Mouse (Mus musculus) limb, embryonic 13.5 days (tissue): ENCODE measurements around the gene 1700067K01Rik. TPM values are rescaled to one million over a fixed set of nuclear protein-coding genes. Genes with fewer than 3 reads are reported as not detected.
A peak's percentile ranks its signal among the peaks of the same experiment; 100 is the strongest.

Experiments used
- ATAC-seq: fragments of 200-750 bp; cut with Nextera tagmentation; 2 replicates; pipeline ENCODE4 v1.8.0; 2017; ENCODE audit warnings: low read depth, moderate number of reproducible peaks, moderate TSS enrichment; ENCODE audit not compliant: low FRiP score
- H3K27ac ChIP-seq: fragments of 300-500 bp; sonication (generic); 2 replicates; pipeline ENCODE4 v1.5.1; 2015; ENCODE audit warnings: inconsistent platforms, mild to moderate bottlenecking, moderate library complexity
- H3K27me3 ChIP-seq: fragments of 300-500 bp; sonication (generic); 2 replicates; pipeline ENCODE4 v1.6.1; 2015; ENCODE audit warnings: mild to moderate bottlenecking, inconsistent platforms
- H3K36me3 ChIP-seq: fragments of 300-500 bp; sonication (generic); 2 replicates; pipeline ENCODE4 v1.6.1; 2015; ENCODE audit warnings: inconsistent platforms, mild to moderate bottlenecking, moderate library complexity
- H3K4me1 ChIP-seq: fragments of 300-500 bp; sonication (generic); 2 replicates; pipeline ENCODE4 v1.6.1; 2015; ENCODE audit warnings: inconsistent platforms
- H3K4me2 ChIP-seq: fragments of 300-500 bp; sonication (generic); replicated peaks from 2 replicates; pipeline ENCODE4 v1.6.1; 2015; ENCODE audit warnings: inconsistent platforms, mild to moderate bottlenecking, moderate library complexity
- H3K4me3 ChIP-seq: fragments of 300-500 bp; sonication (generic); 2 replicates; pipeline ENCODE4 v1.5.1; 2015; ENCODE audit warnings: moderate library complexity, mild to moderate bottlenecking, inconsistent platforms
- H3K9ac ChIP-seq: fragments of 300-500 bp; sonication (generic); 2 replicates; pipeline ENCODE4 v1.6.1; 2015; ENCODE audit warnings: mild to moderate bottlenecking, inconsistent platforms
- H3K9me3 ChIP-seq: fragments of 300-500 bp; sonication (generic); 2 replicates; pipeline ENCODE4 v1.6.1; 2016; ENCODE audit warnings: inconsistent platforms
- WGBS: fragments of 180-500 bp; shearing (Covaris S2); methylation state at CpG from one replicate; pipeline ENCODE4 v1.1.7; 2015; 5-methylcytosine and 5-hydroxymethylcytosine counted together
- microRNA counts: library from miRNA; unstranded; fragments of <30 nt; microRNA quantifications from one replicate; lab custom pipeline; 2016
- microRNA-seq: library from miRNA; unstranded; fragments of <30 nt; microRNA quantifications from one replicate; pipeline ENCODE4, GENCODE M21; 2016
- polyA plus RNA-seq: library from polyadenylated mRNA; unstranded; fragments of >200 nt; fragmentation: Nextera tagmentation; extraction: Ambion mirVana; gene quantifications from 2 replicates; pipeline ENCODE4 v1.2.1, GENCODE M21; 2015

The 1700067K01Rik gene
- polyA plus RNA-seq, 1 experiment from 2014 or later = 1.3 TPM

DNA sequence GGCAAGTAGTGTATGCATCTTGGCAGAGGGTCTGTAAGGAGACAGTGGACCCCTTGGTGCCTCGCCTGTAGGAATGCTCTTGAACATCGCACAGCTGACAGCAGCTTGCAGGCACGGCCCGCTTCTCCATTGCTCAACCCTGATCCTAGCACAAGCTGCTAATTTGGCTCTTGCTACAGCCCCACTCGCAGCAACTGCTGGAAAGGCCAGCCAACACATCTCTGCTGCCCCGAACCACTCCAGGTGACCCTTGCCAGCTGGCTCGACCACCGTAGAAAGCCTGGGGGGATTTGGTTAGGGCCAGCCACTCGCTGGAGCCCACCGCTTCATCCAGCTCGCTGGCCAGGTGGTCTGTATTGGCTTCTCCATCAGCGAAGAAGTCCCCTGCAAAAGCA is 41.6 kb downstream of the 1700067K01Rik start:
- Histone ChIP-seq H3K27me3 (peaks cover 84% of the 10 kb centered on the region), H3K9me3 (no peaks in the 10 kb centered on the region)
- no peak for ATAC-seq

DNA sequence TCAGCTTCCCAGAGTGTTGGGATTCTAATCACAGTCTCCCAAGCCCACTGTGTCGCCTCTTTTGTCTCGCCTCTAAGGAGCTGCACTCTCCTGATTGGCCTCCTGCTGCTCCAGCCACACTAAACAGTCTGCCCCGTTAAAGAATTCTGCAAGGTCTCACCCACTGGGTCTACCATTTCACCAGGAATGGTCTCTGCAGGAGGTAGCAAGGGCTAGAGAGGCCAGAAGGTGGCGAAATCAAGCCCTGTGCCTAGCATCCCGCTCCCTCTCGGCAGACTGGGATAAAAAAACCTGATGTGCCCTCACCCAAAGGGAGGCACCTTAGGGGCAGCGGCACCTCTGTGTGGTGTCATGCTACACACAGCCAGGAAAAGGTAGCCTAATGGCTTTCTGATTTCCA is 42.8 kb downstream of the 1700067K01Rik start:
- no peak overlapping the region for H3K27ac ChIP-seq
- H3K27me3 ChIP-seq = peaks cover 82% of the 10 kb centered on the region
- no peak overlapping the region for H3K9ac ChIP-seq
- WGBS = 8% methylated on average over 7 of the region's 7 CpGs
- no peak overlapping the region for H3K4me2 ChIP-seq
- no peak overlapping the region for H3K4me3 ChIP-seq
- H3K4me1 ChIP-seq = peaks cover 22% of the 10 kb centered on the region
- H3K9me3 ChIP-seq = no peaks in the 10 kb centered on the region
- no peak for ATAC-seq
- no peaks in the 10 kb centered on the region for H3K36me3 ChIP-seq

More for the DNA sequence above, 41.6 kb downstream of the 1700067K01Rik start:
- H3K4me2 ChIP-seq = peak overlapping the region; percentile 76
- H3K27ac ChIP-seq = no peak overlapping the region
- WGBS = 27% methylated on average over 12 of the region's 12 CpGs
- no peaks in the 10 kb centered on the region for H3K36me3 ChIP-seq
- H3K4me1 ChIP-seq = peaks cover 16% of the 10 kb centered on the region
- H3K9ac ChIP-seq = no peak overlapping the region
- H3K4me3 ChIP-seq = peak overlapping the region; percentile 44

DNA sequence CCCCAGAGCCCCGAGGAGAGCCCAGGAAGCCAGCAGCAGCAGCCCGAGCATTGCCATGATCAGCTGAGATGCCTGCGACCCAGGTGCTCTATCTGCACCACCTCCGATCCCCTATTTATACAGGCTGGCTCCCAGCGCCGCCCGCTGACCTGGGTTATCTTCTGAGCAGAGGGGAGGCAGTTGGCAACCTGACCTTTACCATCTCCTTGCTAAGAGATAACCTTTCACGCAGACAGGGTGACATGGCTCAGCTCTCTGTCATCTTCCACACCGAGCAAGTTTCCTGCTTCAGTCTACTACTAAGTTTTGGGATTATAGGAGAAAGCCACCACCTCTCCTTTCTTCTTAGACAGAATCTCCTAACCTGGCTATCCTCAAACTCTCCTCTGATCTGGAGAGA is 43.6 kb downstream of the 1700067K01Rik start, which contains the start of gene Rln3:
Rln3 (minus strand) TSS at position 101 of the 400 bp plus-strand sequence.
- Histone ChIP-seq H3K27me3 (peaks cover 74% of the 10 kb centered on the region), H3K4me1 (peaks cover 22% of the 10 kb centered on the region), H3K4me2 (peak within 1 kb of the TSS; percentile 31; the same call in 1 of the 2 replicates), H3K9ac (no peak within 1 kb of the TSS), H3K36me3 (no peaks in the 10 kb centered on the region), H3K9me3 (no peaks in the 10 kb centered on the region), H3K27ac (no peak within 1 kb of the TSS), H3K4me3 (peak within 1 kb of the TSS; percentile 3; the same call in 1 of the 2 replicates)
- WGBS = 6% methylated on average over 9 of the region's 9 CpGs
- ATAC-seq = no peak

DNA sequence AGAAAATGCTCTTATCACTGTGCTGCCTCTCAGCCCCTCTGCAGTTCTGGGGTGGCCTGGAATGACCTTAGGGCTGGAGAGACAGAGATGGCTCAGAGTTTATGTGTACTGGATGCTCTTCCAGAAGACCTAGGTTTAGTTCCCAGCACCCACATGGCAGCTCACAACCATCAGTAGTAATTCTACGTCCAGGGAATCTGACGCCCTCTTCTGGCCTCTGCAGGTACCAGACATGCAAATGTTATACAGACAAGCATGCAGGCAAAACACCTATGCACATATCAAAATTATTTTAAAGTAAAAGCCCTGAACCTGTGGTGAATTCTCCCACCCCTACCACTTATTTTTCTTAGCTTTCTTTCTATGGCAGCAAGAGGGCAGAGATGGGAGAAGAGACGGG is 45.2 kb downstream of the 1700067K01Rik start:
- H3K4me2 ChIP-seq = no peak overlapping the region
- H3K9me3 ChIP-seq = no peaks in the 10 kb centered on the region
- H3K4me3 ChIP-seq = no peak overlapping the region
- no peaks in the 10 kb centered on the region for H3K36me3 ChIP-seq
- WGBS = 80% methylated on average over 3 of the region's 3 CpGs
- peaks cover 22% of the 10 kb centered on the region for H3K4me1 ChIP-seq
- no peak for ATAC-seq
- peaks cover 58% of the 10 kb centered on the region for H3K27me3 ChIP-seq
- H3K27ac ChIP-seq = no peak overlapping the region
- no peak overlapping the region for H3K9ac ChIP-seq

DNA sequence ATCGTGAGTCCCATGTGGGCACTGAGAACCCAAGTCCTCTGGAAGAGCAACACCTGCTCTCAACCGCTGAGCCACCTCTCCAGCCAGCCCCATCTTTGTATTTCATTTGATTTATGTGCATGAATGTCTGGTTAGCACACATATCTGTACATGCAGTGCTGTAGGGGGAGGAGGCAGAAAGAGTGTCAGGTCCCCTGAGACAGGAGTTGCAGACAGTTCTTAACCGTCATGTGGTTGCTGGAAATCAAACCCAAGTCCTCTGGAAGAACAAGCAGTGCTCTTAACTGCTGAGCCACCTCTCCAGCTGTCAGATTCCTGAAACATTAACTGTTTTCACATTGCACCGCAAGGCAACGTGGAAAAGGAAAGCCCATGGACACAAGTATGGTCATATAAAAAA is 46.9 kb downstream of the 1700067K01Rik start:
- Histone ChIP-seq H3K9me3 (no peaks in the 10 kb centered on the region), H3K36me3 (no peaks in the 10 kb centered on the region), H3K27me3 (peaks cover 41% of the 10 kb centered on the region), H3K4me3 (no peak overlapping the region), H3K27ac (no peak overlapping the region), H3K9ac (no peak overlapping the region), H3K4me2 (no peak overlapping the region), H3K4me1 (peaks cover 9% of the 10 kb centered on the region; the same call in 1 of the 2 replicates)
- 50% methylated on average over 5 of the region's 5 CpGs for WGBS
- no peak; the same call in 1 of the 2 replicates for ATAC-seq

DNA sequence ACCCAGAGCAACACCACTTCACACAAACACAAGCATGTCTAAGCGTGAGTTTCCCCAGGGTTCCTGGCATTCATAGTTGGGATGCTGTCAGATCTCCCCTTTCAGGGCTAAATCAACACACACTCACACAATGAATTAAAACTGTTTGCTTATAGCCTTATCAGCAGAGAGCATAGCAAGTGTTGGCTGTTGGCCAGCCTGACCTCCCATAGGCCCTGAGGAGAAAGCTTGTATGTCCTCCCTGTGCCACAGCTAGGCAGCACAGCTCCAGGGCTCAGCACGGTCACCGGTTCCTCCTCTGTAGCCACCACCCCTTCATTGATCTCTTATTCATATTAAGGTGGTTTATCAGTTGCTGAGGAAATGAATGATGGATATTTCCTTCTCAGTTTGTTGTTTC is 51.4 kb downstream of the 1700067K01Rik start:
- ATAC-seq = no peak
- 88% methylated on average over 3 of the region's 3 CpGs for WGBS
- Histone ChIP-seq H3K4me3 (no peak overlapping the region), H3K27ac (no peak overlapping the region), H3K9ac (no peak overlapping the region), H3K4me2 (no peak overlapping the region), H3K9me3 (0 out of 2 replicates have a peak, but pooled peaks cover 4% of the 10 kb centered on the region), H3K36me3 (no peaks in the 10 kb centered on the region), H3K27me3 (peaks cover 6% of the 10 kb centered on the region), H3K4me1 (0 out of 2 replicates have a peak, but pooled peaks cover 7% of the 10 kb centered on the region)

DNA sequence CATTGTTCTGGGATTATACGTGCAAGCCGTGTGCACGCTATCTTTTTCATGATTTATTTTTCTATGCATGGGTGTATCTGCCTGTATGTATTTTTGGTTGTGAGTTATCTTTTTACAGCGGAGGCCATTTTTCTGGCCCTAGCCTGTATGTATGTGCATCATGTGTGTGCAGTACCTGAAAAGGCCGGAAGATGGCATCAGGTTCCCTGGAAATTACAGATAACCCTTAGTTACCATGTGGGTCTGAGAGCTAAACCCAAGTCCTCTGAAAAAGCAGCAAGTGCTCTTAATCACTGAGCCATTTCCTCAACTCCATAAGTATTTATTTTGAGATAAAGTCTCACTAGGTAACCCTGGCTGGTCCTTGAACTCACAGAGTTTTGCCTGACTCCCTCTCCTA is 51.9 kb downstream of the 1700067K01Rik start:
- H3K27me3 ChIP-seq = peaks cover 3% of the 10 kb centered on the region
- no peak overlapping the region for H3K9ac ChIP-seq
- H3K4me1 ChIP-seq = 0 out of 2 replicates have a peak, but pooled peaks cover 3% of the 10 kb centered on the region
- 0 out of 2 replicates have a peak, but pooled peaks cover 4% of the 10 kb centered on the region for H3K9me3 ChIP-seq
- H3K4me3 ChIP-seq = no peak overlapping the region
- H3K4me2 ChIP-seq = no peak overlapping the region
- ATAC-seq = no peak
- 93% methylated on average over 5 of the region's 5 CpGs for WGBS
- H3K27ac ChIP-seq = no peak overlapping the region
- no peaks in the 10 kb centered on the region for H3K36me3 ChIP-seq

MicroRNAs encoded within 50 kb of the gene (microRNA counts, 519-probe panel; counts per million panel counts)
- microRNA mmu-miR-1199 (lab: Ali Mortazavi, UCI) = not detected

Small RNA genes lying within 50 kb of the gene (microRNA-seq; reads per million reads assigned to microRNA genes)
- not detected for gene Mir1199
- 3.0 reads per million, percentile 12 among the genes with 10 or more reads in this experiment for gene Mir8111

Other genes starting within 250 kb of the 1700067K01Rik start
- 28.1 and 29.3 TPM in 2 replicates for gene Adgrl1, start 101.4 kb upstream of the 1700067K01Rik start, polyA plus RNA-seq
- gene Gm10644, start 46.3 kb upstream of the 1700067K01Rik start, polyA plus RNA-seq = 0.40 and 0.43 TPM in 2 replicates
- gene Asf1b, start 46.0 kb upstream of the 1700067K01Rik start, polyA plus RNA-seq = 51.4 and 52.9 TPM in 2 replicates
- 169 and 174 TPM in 2 replicates for gene Prkaca, start 28.5 kb upstream of the 1700067K01Rik start, polyA plus RNA-seq
- gene Samd1, start 3.8 kb upstream of the 1700067K01Rik start, polyA plus RNA-seq = 12.3 and 12.4 TPM in 2 replicates
- gene 2210011C24Rik, start 10.7 kb downstream of the 1700067K01Rik start, polyA plus RNA-seq = 0.22 and 0.31 TPM in 2 replicates
- 6.6 and 7.6 TPM in 2 replicates for gene Palm3, start 20.0 kb downstream of the 1700067K01Rik start, polyA plus RNA-seq
- gene Il27ra, start 41.1 kb downstream of the 1700067K01Rik start, polyA plus RNA-seq = 0.98 and 1.1 TPM in 2 replicates
- gene Rln3, start 43.5 kb downstream of the 1700067K01Rik start, polyA plus RNA-seq = not detected in 2 replicates
- gene Gm10643, start 63.6 kb downstream of the 1700067K01Rik start, polyA plus RNA-seq = 1.5 and 1.6 TPM in 2 replicates
- 9.5 and 10.1 TPM in 2 replicates for gene Rfx1, start 65.3 kb downstream of the 1700067K01Rik start, polyA plus RNA-seq
- gene Dcaf15, start 103.3 kb downstream of the 1700067K01Rik start, polyA plus RNA-seq = 12.4 and 13.3 TPM in 2 replicates
- gene Podnl1, start 124.5 kb downstream of the 1700067K01Rik start, polyA plus RNA-seq = 1.9 and 2.2 TPM in 2 replicates
- gene Cc2d1a, start 146.4 kb downstream of the 1700067K01Rik start, polyA plus RNA-seq = 27.6 and 29.3 TPM in 2 replicates
- gene 4930432K21Rik, start 146.5 kb downstream of the 1700067K01Rik start, polyA plus RNA-seq = 1.6 and 2.0 TPM in 2 replicates
- 5.7 TPM in 2 replicates for gene Nanos3, start 183.7 kb downstream of the 1700067K01Rik start, polyA plus RNA-seq
- gene Zswim4, start 235.6 kb downstream of the 1700067K01Rik start, polyA plus RNA-seq = 23.5 and 23.9 TPM in 2 replicates
- 325 and 338 TPM in 2 replicates for gene D8Ertd738e, start 248.2 kb downstream of the 1700067K01Rik start, polyA plus RNA-seq